ENCODE assay signal across 1 mouse cellular context in genomic region chr10:81137252-81138130, GRCm38 (mm10).
TF ChIP-seq lines count a peak whose summit lies in the region.

No protein-coding gene starts in this region.

TF ChIP-seq in MEL, 35 proteins besides CTCF, POLR2A, EP300 and RAD21 (continued from another document):
- TF ChIP-seq NRF1 (IDR thresholded peaks at IDR 0.05; ENCODE audit: insufficient read depth, low read depth, low read length, poor library complexity, severe bottlenecking) (peak; percentile 27; the same call in 1 of the 2 replicates), MXI1 (IDR thresholded peaks at IDR 0.05; ENCODE audit: low read depth, low read length) (no peak), MAZ (IDR thresholded peaks at IDR 0.05; ENCODE audit: low read depth, low read length) (peak; percentile 96), ZKSCAN1 (IDR thresholded peaks at IDR 0.05; ENCODE audit: low read depth, low read length) (peak; percentile 8; the same call in 1 of the 2 replicates), CHD1 (IDR thresholded peaks at IDR 0.05; ENCODE audit: low read depth, low read length) (no peak; the same call in 1 of the 2 replicates), MYC (IDR thresholded peaks at IDR 0.05; ENCODE audit: low read depth, low read length) (peak; percentile 46; the same call in 1 of the 2 replicates), MYB (IDR thresholded peaks at IDR 0.05; ENCODE audit: low read depth, low read length) (no peak), TAL1 (IDR thresholded peaks at IDR 0.05; ENCODE audit: low read length) (no peak), CHD2 (IDR thresholded peaks at IDR 0.05; ENCODE audit: low read length) (peak; percentile 83), KAT2A (conservative IDR thresholded peaks at IDR 0.05; ENCODE audit: low read depth, low read length) (peak; percentile 89), GABPA (IDR thresholded peaks at IDR 0.05; ENCODE audit: low read depth, low read length) (no peak), ZC3H11A (IDR thresholded peaks at IDR 0.05; ENCODE audit: low read depth, low read length) (no peak), BHLHE40 (IDR thresholded peaks at IDR 0.05; ENCODE audit: borderline replicate concordance, low read depth, low read length) (no peak), SMC3 (IDR thresholded peaks at IDR 0.05; ENCODE audit: low read depth, low read length) (no peak), TCF12 (IDR thresholded peaks at IDR 0.05; ENCODE audit: low read depth, low read length) (peak; percentile 34), SIN3A (IDR thresholded peaks at IDR 0.05; ENCODE audit: low read length) (peak; percentile 83), HCFC1 (IDR thresholded peaks at IDR 0.05; ENCODE audit: low read depth, low read length) (peak; percentile 97), ZNF384 (IDR thresholded peaks at IDR 0.05; ENCODE audit: low read depth, low read length) (peak; percentile 100), MAX (IDR thresholded peaks at IDR 0.05; ENCODE audit: low read length) (no peak), ZMIZ1 (IDR thresholded peaks at IDR 0.05; ENCODE audit: low read depth, low read length) (no peak), ETS1 (IDR thresholded peaks at IDR 0.05; ENCODE audit: low read depth, low read length) (no peak), USF2 (IDR thresholded peaks at IDR 0.05; ENCODE audit: borderline replicate concordance in 1 of 2, insufficient read depth in 1 of 2, low read depth in 1 of 2, low read length in 2 of 2) (no peak), UBTF (IDR thresholded peaks at IDR 0.05; ENCODE audit: borderline replicate concordance, insufficient read depth, low read depth, low read length) (peak; percentile 99), JUND (IDR thresholded peaks at IDR 0.05; ENCODE audit: low read depth, low read length) (no peak), ELF1 (IDR thresholded peaks at IDR 0.05; ENCODE audit: low read depth, low read length) (peak; percentile 51), NELFE (IDR thresholded peaks at IDR 0.05; ENCODE audit: low read depth, low read length) (peak; percentile 20; the same call in 1 of the 2 replicates), POLR2AphosphoS2 (IDR thresholded peaks at IDR 0.05; ENCODE audit: low read length) (no peak), MEF2A (IDR thresholded peaks at IDR 0.05; ENCODE audit: extremely low read depth, insufficient replicate concordance, low read depth, low read length, poor library complexity, severe bottlenecking) (no peak), USF1 (IDR thresholded peaks at IDR 0.05; ENCODE audit: low read depth, low read length) (no peak), E2F4 (IDR thresholded peaks at IDR 0.05; ENCODE audit: borderline replicate concordance, low read depth, low read length) (no peak), TBP (IDR thresholded peaks at IDR 0.05; ENCODE audit: low read depth, low read length) (peak; percentile 36), GATA1 (IDR thresholded peaks at IDR 0.05; ENCODE audit: low read depth, low read length) (peak; percentile 46; the same call in 1 of the 2 replicates)
